Mouse (Mus musculus): Measurements from ENCODE around the gene Jak2.

GRCm38 (mm10) chr19:29252831-29253545 is 1.4 kb downstream of the Jak2 start:
- TF ChIP-seq POLR2A (IDR thresholded peaks at IDR 0.05; ENCODE audit: control insufficient read depth, low read depth, low read length) (no peak), CTCF (IDR thresholded peaks at IDR 0.05; ENCODE audit: control insufficient read depth, insufficient read depth, insufficient replicate concordance, low read depth, low read length) (no peak)

All from testis, adult 2 months (tissue).